ENCODE assay signal across 9 mouse cellular contexts in the genomic region with DNA sequence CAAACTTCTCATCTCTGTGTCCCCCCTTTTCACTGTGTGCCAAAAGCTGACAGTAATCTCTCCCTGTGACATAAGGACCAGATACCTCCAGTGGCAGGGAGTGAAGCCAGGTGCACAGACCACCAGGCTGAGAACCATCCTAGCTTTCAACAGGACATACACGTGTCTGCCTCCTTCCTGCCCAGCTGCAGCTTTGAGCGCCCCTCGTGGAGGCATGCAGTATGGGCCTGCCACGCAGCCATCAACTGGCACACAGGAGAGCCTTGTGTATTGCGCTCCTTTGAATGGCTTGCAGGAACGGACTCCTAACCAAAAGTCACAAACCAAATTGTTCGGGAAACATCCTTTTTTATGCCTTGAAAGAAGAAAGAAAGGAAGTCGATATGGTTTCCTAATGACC. TPM values are rescaled to one million over a fixed set of nuclear protein-coding genes. Genes with fewer than 3 reads are reported as not detected.
DNase-seq lines count a peak whose midpoint lies in the region; ATAC-seq lines count a peak whose summit lies in the region.
"Had no signal": no experiment of that assay in that cellular context is flagged by ENCODE, and none has a peak within 500 bp of the region (broad histone marks: within the 10 kb centered on the region; RNA-seq: fewer than 3 reads in every experiment).

No protein-coding gene starts in this region.

- 0 out of 2 replicates have a peak overlapping the region, but pooled peaks have one; percentile 20 for H3K27ac ChIP-seq in forebrain, embryonic 13.5 days
- H3K27ac ChIP-seq: liver, embryonic 13.5 days had no signal

- H3K9ac ChIP-seq in forebrain, embryonic 13.5 days = no peak overlapping the region
- H3K9ac ChIP-seq: liver, embryonic 13.5 days had no signal

- H3K4me2 ChIP-seq in forebrain, embryonic 13.5 days = peak overlapping the region; percentile 83
- H3K4me2 ChIP-seq: liver, embryonic 13.5 days had no signal

- H3K4me3 ChIP-seq in forebrain, embryonic 13.5 days = peak overlapping the region; percentile 63
- H3K4me3 ChIP-seq: liver, embryonic 13.5 days had no signal

- peak; percentile 33 for DNase-seq in ovary, postnatal 14 days (ENCODE audit: low spot score)
- no peak for DNase-seq in ovary, adult 18-20 months (ENCODE audit: low spot score)
- peak; percentile 87 for DNase-seq in cerebellum, adult 11-12 months
- DNase-seq in layer of hippocampus, adult 11-12 months (ENCODE audit: low spot score) = peak; percentile 79
- peak; percentile 53 to 60 for DNase-seq in lung, postnatal 4 days
- peak; percentile 87 for DNase-seq in right cerebral cortex, postnatal 25 days
- DNase-seq in heart, postnatal 25 days (ENCODE audit: low spot score) = no peak
- DNase-seq: liver, embryonic 13.5 days had no signal

- 6% methylated on average over 8 of the region's 8 CpGs for WGBS in forebrain, embryonic 13.5 days

- peaks cover 23% of the 10 kb centered on the region for H3K27me3 ChIP-seq in forebrain, embryonic 13.5 days

- ATAC-seq in forebrain, embryonic 13.5 days = peak; percentile 77

- intact Hi-C loops in heart, postnatal 25 days (cut with DNase I) = no loop called here

- H3K4me1 ChIP-seq in forebrain, embryonic 13.5 days = peaks cover 56% of the 10 kb centered on the region
- H3K4me1 ChIP-seq: liver, embryonic 13.5 days had no signal

- H3K9me3 ChIP-seq in forebrain, embryonic 13.5 days (replicated peaks) = no peaks in the 10 kb centered on the region

- H3K36me3 ChIP-seq in forebrain, embryonic 13.5 days (ENCODE audit: poor library complexity, severe bottlenecking) = no peaks in the 10 kb centered on the region
- H3K36me3 ChIP-seq: liver, embryonic 13.5 days had no signal

RNA-seq across cellular contexts. Expression of gene Sez6l, which starts 3.1 kb away (rescaled TPM):
- 22.5 and 24.0 TPM in 2 replicates for polyA plus RNA-seq in forebrain, embryonic 13.5 days (2015; fragmentation: Nextera tagmentation; extraction: Ambion mirVana)
- under 1 TPM; 0.16 to 0.20 TPM for total RNA-seq in heart, postnatal 25 days (2021)

Comparison
In these comparisons a context has a peak if more than half of its experiments do, and no peak if none do; other contexts are left out.
1. DNase-seq: peak in ovary, postnatal 14 days (single experiment), cerebellum, adult 11-12 months (single experiment), layer of hippocampus, adult 11-12 months (single experiment), lung, postnatal 4 days (2 of 2) and right cerebral cortex, postnatal 25 days (single experiment); none in ovary, adult 18-20 months (single experiment) and heart, postnatal 25 days (single experiment).